Mouse (Mus musculus): ENCODE data around the gene Zfp385c. TPM values are rescaled to one million over a fixed set of nuclear protein-coding genes. Genes with fewer than 3 reads are reported as not detected.
A peak's percentile ranks its signal among the peaks of the same experiment; 100 is the strongest.
"Not testable (repeated sequence)": the region's sequence is repeated elsewhere in the genome, so short reads cannot be mapped to it uniquely, and the experiment has no call there.

The Zfp385c gene
- total RNA-seq, 2 experiments from 2014 or later, result 0.12 TPM; not detected in 1

GRCm38 (mm10) chr11:100608796-100609195 is 83.5 kb downstream of the Zfp385c start:
- intact Hi-C loops (cut with DNase I), result loop anchor here (5.0 kb wide), 1 partner anchor 36 kb away; the partner anchor contains the start of gene Cnp
- DNase-seq, result no peak

GRCm38 (mm10) chr11:100607121-100607520 is 85.1 kb downstream of the Zfp385c start:
- intact Hi-C loops (cut with DNase I), result loop anchor here (5.0 kb wide), 1 partner anchor 35 kb away; the partner anchor contains the start of gene Cnp
- DNase-seq, result no peak

GRCm38 (mm10) chr11:100605451-100605850 is 86.8 kb downstream of the Zfp385c start:
- intact Hi-C loops (cut with DNase I), result loop anchor here (5.0 kb wide), 1 partner anchor 33 kb away; the partner anchor contains the start of gene Cnp
- no peak for DNase-seq

- intact Hi-C loops (cut with DNase I), result loop anchor here (5.0 kb wide), 1 partner anchor 32 kb away; the partner anchor contains the start of gene Cnp
- DNase-seq, result no peak
These were observed 87.8 kb downstream of the Zfp385c start for GRCm38 (mm10) chr11:100604321-100605005.

GRCm38 (mm10) chr11:100603813-100604212 is 88.4 kb downstream of the Zfp385c start:
- DNase-seq, result no peak
- intact Hi-C loops (cut with DNase I), result no loop called here

GRCm38 (mm10) chr11:100603155-100603554 is 89.1 kb downstream of the Zfp385c start:
- DNase-seq, result no peak
- intact Hi-C loops (cut with DNase I), result no loop called here

GRCm38 (mm10) chr11:100601372-100601771 is 90.9 kb downstream of the Zfp385c start:
- no peak for DNase-seq
- intact Hi-C loops (cut with DNase I), result no loop called here

- no peak for DNase-seq
- intact Hi-C loops (cut with DNase I), result no loop called here
These were observed 94.2 kb downstream of the Zfp385c start for GRCm38 (mm10) chr11:100598074-100598473.

GRCm38 (mm10) chr11:100595533-100595932 is 96.7 kb downstream of the Zfp385c start:
- no peak for DNase-seq
- intact Hi-C loops (cut with DNase I), result no loop called here

- no peak for DNase-seq
- intact Hi-C loops (cut with DNase I), result no loop called here
These were observed 97.6 kb downstream of the Zfp385c start for GRCm38 (mm10) chr11:100594608-100595007.

GRCm38 (mm10) chr11:100592346-100593046 is 99.8 kb downstream of the Zfp385c start:
- intact Hi-C loops (cut with DNase I), result no loop called here
- DNase-seq, result no peak

- intact Hi-C loops (cut with DNase I), result no loop called here
- DNase-seq, result no peak
These were observed 103.8 kb downstream of the Zfp385c start for GRCm38 (mm10) chr11:100588462-100588861.

- intact Hi-C loops (cut with DNase I), result no loop called here
- no peak for DNase-seq
These were observed 107.1 kb downstream of the Zfp385c start for GRCm38 (mm10) chr11:100585148-100585547.

GRCm38 (mm10) chr11:100584561-100584961 is 107.7 kb downstream of the Zfp385c start:
- intact Hi-C loops (cut with DNase I), result no loop called here

GRCm38 (mm10) chr11:100582836-100583235 is 109.4 kb downstream of the Zfp385c start:
- intact Hi-C loops (cut with DNase I), result no loop called here
- no peak for DNase-seq

More at GRCm38 (mm10) chr11:100584561-100584961, 107.7 kb downstream of the Zfp385c start:
- no peak for DNase-seq

- DNase-seq; intact Hi-C loops (cut with DNase I): not testable (repeated sequence)
These were observed 109.8 kb downstream of the Zfp385c start for GRCm38 (mm10) chr11:100582413-100582812.

- DNase-seq, result peak; percentile 72
- intact Hi-C loops (cut with DNase I), result no loop called here
These were observed 110.5 kb downstream of the Zfp385c start for GRCm38 (mm10) chr11:100581756-100582155.

GRCm38 (mm10) chr11:100580275-100580674 is 112.0 kb downstream of the Zfp385c start:
- no peak for DNase-seq
- intact Hi-C loops (cut with DNase I), result no loop called here

GRCm38 (mm10) chr11:100579116-100579799 is 113.0 kb downstream of the Zfp385c start:
- no peak for DNase-seq
- intact Hi-C loops (cut with DNase I), result no loop called here

- intact Hi-C loops (cut with DNase I), result no loop called here
- DNase-seq, result no peak
These were observed 114.2 kb downstream of the Zfp385c start for GRCm38 (mm10) chr11:100577852-100578599.

Measured in left cerebral cortex, postnatal 4 days (tissue).